Mouse (Mus musculus) lung, postnatal 0 days (tissue): ENCODE measurements at regions not wholly inside any gene's neighbourhood (a gene's known extent, or its start where the extent isn't known, plus 50 kb on each side); places are given as distances from the start of the nearest gene placed in this dataset.

Experiments
- ATAC-seq: fragments of 200-750 bp; cut with Nextera tagmentation; 2 replicates; pipeline ENCODE4 v1.8.0; 2017; ENCODE audit warnings: moderate library complexity
- DNase-seq: peaks from one replicate; pipeline ENCODE4 v3.0.0-alpha.2; 2016; ENCODE audit warnings: low spot score
- H3K27ac ChIP-seq: fragments of 300-500 bp; sonication (generic); 2 replicates; pipeline ENCODE4 v1.5.1; 2014; ENCODE audit warnings: antibody characterized with exemption, mild to moderate bottlenecking, low read length, mixed read lengths
- H3K27me3 ChIP-seq: fragments of 300-500 bp; sonication (generic); replicated peaks from 2 replicates; pipeline ENCODE4 v1.6.1; 2014; ENCODE audit warnings: low read length, mixed read lengths; ENCODE audit not compliant: insufficient read depth
- H3K36me3 ChIP-seq: fragments of 300-500 bp; sonication (generic); 2 replicates; pipeline ENCODE4 v1.6.1; 2014; ENCODE audit warnings: low read length, mixed read lengths; ENCODE audit not compliant: insufficient read depth
- H3K4me1 ChIP-seq: fragments of 300-500 bp; sonication (generic); 2 replicates; pipeline ENCODE4 v1.6.1; 2014; ENCODE audit warnings: antibody characterized with exemption, low read depth, low read length, mixed read lengths; ENCODE audit not compliant: insufficient read depth
- H3K4me2 ChIP-seq: fragments of 300-500 bp; sonication (generic); replicated peaks from 2 replicates; pipeline ENCODE4 v1.6.1; 2014; ENCODE audit warnings: low read depth, mild to moderate bottlenecking, low read length, moderate library complexity, mixed read lengths
- H3K4me3 ChIP-seq: fragments of 300-500 bp; sonication (generic); 2 replicates; pipeline ENCODE4 v1.5.1; 2014; ENCODE audit warnings: low read depth, low read length
- H3K9ac ChIP-seq: fragments of 300-500 bp; sonication (generic); replicated peaks from 2 replicates; pipeline ENCODE4 v1.6.1; 2014; ENCODE audit warnings: low read depth, mild to moderate bottlenecking
- H3K9me3 ChIP-seq: fragments of 300-500 bp; sonication (generic); 2 replicates; pipeline ENCODE4 v1.6.1; 2016; ENCODE audit warnings: low read length, mixed read lengths
- CTCF ChIP-seq: IDR thresholded peaks from 2 replicates; pipeline ENCODE4 v1.5.1; 2016; ENCODE audit warnings: antibody characterized with exemption, mild to moderate bottlenecking
- EP300 ChIP-seq: IDR thresholded peaks from 2 replicates; pipeline ENCODE4 v1.6.1; 2016; ENCODE audit warnings: antibody characterized with exemption, mild to moderate bottlenecking, control low read depth
- WGBS: fragments of 180-500 bp; shearing (Covaris S2); extraction: QIAGEN DNeasy Blood & Tissue Kit; methylation state at CpG from one replicate; pipeline ENCODE4 v1.1.7; 2014; 5-methylcytosine and 5-hydroxymethylcytosine counted together

GRCm38 (mm10) chrX:104762377-104762776, 91.5 kb upstream of the Zdhhc15 start:
- Histone ChIP-seq H3K4me1 (no peaks in the 10 kb centered on the region), H3K27ac (no peak overlapping the region), H3K9ac (no peak overlapping the region), H3K4me2 (no peak overlapping the region), H3K27me3 (no peaks in the 10 kb centered on the region), H3K36me3 (no peaks in the 10 kb centered on the region), H3K4me3 (no peak overlapping the region), H3K9me3 (no peaks in the 10 kb centered on the region)
- ATAC-seq (no peak), DNase-seq (no peak)
- 85% methylated on average over 3 of the region's 3 CpGs for WGBS
- no peak for TF ChIP-seq CTCF
- no peak for TF ChIP-seq EP300

- H3K27ac ChIP-seq: no peak overlapping the region
- no peaks in the 10 kb centered on the region for H3K9me3 ChIP-seq
- H3K36me3 ChIP-seq: no peaks in the 10 kb centered on the region
- DNase-seq (no peak), ATAC-seq (no peak)
- no peaks in the 10 kb centered on the region for H3K4me1 ChIP-seq
- WGBS: 85% methylated on average over 4 of the region's 4 CpGs
- no peaks in the 10 kb centered on the region for H3K27me3 ChIP-seq
- TF ChIP-seq EP300: no peak
- no peak for TF ChIP-seq CTCF
- no peak overlapping the region for H3K9ac ChIP-seq
- no peak overlapping the region for H3K4me2 ChIP-seq
- H3K4me3 ChIP-seq: no peak overlapping the region
Observed at GRCm38 (mm10) chrX:104760311-104760710, 89.4 kb upstream of the Zdhhc15 start.

- H3K36me3 ChIP-seq: no peaks in the 10 kb centered on the region
- 82% methylated on average over 1 of the region's 1 CpGs for WGBS
- H3K4me1 ChIP-seq: no peaks in the 10 kb centered on the region
- H3K9me3 ChIP-seq: no peaks in the 10 kb centered on the region
- H3K4me3 ChIP-seq: no peak overlapping the region
- DNase-seq (peak; percentile 8), ATAC-seq (no peak)
- H3K9ac ChIP-seq: no peak overlapping the region
- H3K4me2 ChIP-seq: no peak overlapping the region
- H3K27me3 ChIP-seq: no peaks in the 10 kb centered on the region
- H3K27ac ChIP-seq: no peak overlapping the region
- no peak for TF ChIP-seq EP300
- TF ChIP-seq CTCF: peak; percentile 59
Observed at GRCm38 (mm10) chrX:104749356-104749755, 78.5 kb upstream of the Zdhhc15 start.
